Mouse (Mus musculus): Measurements from ENCODE around the gene Slc30a4.

The Slc30a4 gene

GRCm38 (mm10) chr2:122681379-122682137, 20.9 kb downstream of the Slc30a4 start:
- DNase-seq (ENCODE audit: inconsistent ontology term): no peak

DNA sequence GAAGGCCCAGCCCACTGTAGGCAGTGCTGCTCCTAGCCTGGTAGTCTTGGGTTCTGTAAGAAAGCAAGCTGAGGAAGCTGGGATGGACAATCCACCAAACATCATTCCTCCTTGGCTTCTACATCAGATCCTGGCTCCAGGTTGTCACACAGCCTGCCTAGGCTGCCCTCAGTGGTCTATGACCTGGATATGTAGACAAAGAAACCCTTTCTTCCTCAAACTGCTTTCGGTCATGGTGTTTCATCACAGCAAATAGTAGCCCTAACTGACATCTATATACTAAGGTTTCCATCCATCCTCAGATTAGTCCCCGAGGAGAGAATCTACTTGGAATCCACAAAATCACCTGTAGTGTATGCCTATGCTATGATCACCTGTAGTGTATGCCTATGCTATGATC, 27.3 kb downstream of the Slc30a4 start:
- DNase-seq (ENCODE audit: inconsistent ontology term): no peak

DNA sequence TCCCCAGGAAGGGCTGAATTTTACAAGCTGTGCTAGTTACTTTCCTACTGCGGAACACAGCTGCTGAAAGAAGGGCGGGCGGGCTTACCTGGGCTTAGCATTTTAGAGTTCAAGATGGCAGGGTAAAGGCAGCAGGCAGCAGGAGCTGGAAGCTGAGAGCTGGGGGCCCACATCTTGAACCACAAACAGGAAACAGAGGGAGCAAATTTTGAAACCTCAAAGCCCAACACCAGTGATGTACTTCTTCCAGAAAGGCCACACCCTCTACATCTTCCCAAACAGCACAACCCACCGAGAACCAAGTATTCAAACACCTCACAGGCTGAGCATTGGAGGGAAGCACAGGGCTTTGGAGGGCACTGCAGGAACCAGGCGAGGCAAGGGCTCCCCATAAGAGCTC, 29.6 kb downstream of the Slc30a4 start:
- no peak for DNase-seq (ENCODE audit: inconsistent ontology term)

DNA sequence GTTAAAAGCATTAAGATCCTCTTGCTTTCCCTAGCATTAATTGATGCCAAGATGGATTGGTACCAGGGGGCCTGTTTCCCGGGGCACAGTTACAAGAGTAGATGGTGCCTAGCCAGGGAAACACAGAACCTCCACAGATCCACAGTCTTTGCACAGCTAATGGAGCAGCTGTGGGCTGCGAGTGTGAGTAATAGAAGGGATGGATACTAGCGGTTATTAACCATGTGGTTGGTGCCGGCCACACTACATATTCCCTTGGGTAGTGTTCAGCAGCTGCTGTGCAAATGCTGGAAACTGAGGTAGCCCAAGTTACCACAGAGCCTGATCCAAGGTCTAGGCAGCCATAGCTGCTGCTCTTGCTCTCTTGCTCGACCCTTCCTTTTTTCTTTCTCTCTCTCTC, 30.7 kb downstream of the Slc30a4 start:
- no peak for DNase-seq (ENCODE audit: inconsistent ontology term)

GRCm38 (mm10) chr2:122667856-122668255, 34.6 kb downstream of the Slc30a4 start:
- DNase-seq (ENCODE audit: inconsistent ontology term): peak; percentile 56

DNA sequence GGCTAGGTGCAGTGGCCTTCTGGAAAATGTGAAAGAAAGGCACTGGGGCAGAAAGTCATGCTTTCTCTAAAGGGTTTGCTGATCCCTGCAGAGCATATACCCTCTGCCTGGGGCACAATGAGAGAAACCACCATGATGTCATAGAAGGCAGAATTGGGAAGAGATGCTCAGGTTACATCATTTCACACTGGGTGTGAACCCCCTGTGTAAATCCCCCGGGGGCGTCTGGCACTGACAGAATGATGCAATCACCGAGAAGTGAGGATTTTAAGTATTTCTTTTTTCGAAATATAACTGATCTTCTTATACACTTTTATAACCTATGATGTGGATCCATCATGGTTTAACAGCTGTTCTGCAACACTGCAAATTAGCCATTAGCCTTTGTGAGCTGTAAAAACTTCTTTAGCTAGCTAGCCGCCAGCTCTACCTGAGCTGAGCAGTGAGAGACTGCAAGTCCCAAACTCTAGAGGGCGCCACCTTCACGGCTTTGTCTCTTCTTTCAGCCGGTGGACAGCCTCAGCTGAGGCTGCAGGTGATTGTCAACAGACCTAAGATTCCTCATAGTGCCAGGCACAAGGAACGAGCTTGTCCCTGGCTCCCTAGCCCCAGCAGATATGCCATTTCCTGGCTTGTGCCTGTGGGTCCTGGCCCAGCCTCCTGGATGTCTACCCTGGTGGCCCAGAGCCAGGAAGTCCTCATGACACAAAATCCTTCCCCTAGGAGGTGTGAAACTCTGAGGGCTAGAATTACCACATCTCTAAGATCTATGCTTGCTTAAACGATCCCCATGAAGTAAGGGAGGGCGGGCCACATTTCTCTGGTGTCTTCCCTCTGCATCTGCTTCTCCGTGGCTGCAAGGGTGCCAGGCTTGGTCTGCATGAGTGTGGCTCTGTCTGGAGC, 36.2 kb downstream of the Slc30a4 start:
- DNase-seq (ENCODE audit: inconsistent ontology term): no peak

DNA sequence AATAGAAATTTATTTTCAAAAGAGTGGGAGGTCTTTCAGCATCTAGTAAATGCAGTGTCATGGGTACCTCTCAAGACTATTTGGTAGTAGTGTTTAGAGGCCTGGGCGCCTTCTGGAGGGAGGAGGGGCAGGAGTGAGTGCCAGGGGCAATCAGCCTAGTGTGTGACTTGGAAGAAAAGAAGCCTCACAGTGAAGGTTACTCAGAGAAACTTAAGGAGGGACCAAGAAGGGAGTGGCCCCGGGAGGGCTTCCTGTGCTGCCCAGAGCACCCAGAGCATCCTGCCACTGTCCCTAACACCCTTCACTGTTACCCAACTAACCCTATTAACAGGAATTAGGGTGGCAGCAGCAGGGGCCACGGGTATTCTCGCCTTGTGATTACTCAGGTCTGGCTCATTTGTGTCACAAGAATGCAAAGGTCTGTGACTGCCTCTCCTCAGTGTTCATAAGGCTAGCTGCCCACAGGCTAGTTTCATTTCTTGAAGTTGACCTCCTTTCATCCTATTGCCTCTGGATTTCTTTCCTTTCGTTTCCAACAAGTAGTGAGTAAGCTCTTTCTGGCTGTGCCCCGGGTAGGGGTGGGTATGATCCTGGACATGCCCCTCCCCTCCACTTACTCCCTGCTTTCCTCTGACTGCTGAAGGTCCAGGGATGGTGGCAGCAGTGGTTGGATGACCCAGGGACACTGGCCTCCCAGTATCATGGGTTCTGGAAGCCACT, 37.0 kb downstream of the Slc30a4 start:
- peak; percentile 35 for DNase-seq (ENCODE audit: inconsistent ontology term)

DNA sequence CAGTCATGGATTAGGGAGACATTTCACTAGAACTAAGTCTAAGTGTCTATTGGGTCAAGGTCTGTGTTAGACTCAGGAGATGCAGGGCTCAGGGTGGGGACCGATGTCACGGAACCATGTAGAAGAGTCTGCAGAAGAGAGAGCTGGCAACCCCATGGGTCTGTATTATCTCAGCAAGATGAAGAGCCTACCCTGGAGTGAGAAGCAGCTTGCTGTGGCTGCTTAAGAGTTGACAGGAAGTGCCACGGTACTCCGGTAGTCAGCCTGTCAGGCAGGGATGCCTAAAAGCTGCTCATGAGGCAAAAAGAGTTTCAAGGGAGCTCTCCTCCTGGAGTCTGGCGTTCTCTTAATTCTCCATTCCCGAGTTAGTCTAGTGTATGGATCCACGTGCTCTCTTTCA, 42.6 kb downstream of the Slc30a4 start:
- no peak for DNase-seq (ENCODE audit: inconsistent ontology term)

- no peak for DNase-seq (ENCODE audit: inconsistent ontology term)
These were observed 44.5 kb downstream of the Slc30a4 start for GRCm38 (mm10) chr2:122657707-122658524.

DNA sequence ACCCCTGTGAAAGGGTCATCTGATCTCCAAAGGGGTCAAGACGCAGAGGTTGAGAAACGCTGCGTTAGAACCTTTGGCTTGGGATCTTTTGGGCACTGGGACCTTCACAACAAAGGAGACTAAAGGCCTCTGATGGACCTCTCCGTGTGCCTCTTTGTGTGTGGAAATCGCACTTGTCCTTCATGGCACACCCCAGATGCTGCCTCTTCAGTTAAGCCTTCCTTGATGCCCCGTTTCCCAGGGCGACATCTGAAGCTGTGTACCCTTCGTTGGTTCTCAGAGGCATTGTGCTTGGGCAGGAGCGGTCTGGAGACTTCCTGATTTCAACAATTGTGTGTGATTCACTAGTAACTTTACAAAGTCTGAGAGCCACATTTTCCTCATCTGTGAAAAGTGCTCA, 45.7 kb downstream of the Slc30a4 start:
- no peak for DNase-seq (ENCODE audit: inconsistent ontology term)

DNA sequence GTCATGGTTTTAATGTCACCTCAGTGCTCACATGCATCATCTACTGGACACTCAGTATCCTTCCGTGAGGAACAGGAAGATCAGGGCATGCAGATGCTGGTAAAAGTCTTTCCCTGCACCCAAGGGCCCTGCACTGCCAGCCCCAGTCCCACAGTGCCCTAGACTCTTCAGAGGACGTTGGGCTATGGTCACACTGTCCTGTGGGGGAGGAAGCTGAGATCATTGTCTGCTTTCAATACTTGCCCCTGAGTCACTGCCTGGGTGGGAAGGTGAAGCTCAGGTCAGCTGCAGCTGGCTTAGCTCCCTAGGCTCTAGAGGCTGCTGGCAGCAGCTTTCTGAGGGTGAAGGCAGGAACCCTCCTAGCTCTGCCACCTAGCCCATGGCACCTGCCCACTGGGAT, 46.4 kb downstream of the Slc30a4 start:
- peak; percentile 16 for DNase-seq (ENCODE audit: inconsistent ontology term)

DNA sequence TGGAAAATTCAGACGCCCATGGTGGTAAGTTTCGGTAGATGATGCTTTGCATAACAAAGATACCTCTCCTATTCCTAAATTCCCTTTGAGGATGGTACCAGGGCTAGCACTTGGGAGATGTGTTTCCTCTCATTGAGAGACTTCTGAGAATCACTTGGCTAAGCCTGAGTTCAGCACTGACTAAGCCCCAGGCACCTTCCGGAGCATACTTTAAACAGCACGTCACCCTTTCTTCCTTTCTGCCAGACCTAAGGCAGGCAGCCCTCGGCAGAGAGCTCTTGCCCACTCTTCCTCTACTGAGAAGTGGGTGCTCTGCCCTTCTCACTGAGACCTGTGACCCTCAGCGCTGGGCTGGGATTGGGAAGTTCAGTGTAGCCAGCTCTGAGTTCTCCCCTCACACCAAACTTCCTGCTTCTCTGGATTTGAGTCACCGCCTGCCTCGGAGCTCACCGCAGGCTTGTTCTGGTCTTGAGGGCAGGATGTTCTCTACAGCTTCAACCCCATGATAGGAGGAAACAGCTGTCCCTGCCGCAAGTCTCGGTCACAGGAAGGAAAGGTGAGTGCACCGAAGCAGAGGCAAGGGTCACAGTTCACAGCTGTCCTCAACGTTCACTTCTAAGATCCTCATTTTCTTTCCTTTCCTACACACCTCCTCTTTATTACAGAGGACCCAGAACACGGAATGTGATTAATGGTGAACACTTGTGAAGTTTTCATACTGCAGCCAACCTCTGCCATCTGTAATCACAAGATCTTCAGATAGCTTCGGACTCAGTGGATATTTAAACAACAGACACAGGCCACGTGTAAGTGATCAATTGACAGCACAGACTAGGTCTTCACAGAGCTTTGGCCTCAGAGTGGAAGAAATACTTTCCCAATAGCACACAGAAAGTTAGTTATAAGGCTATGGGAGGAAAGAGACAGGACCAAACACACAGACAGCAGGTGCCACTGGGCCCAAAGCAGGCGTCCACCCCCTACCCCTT, 50.1 kb downstream of the Slc30a4 start:
- DNase-seq (ENCODE audit: inconsistent ontology term): no peak

DNA sequence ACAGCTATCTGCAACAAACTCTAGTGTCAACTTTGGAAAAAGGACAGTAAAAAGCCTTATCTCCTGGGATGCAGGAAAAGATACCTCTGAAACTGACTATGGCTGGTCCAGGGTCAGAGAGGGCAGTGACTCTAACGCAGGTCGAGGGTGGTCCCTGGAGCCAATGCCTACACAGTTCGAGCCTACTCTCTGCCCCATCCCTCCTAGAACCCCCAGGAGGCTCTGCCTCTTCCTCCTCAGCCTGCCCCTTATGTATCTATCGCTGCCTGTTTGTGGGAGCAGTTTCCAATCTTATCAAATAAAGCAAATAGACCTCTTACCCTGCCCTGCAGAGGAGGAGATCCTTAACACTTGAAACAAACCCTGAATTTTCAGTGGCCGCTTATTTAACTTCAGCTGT, 63.8 kb downstream of the Slc30a4 start:
- DNase-seq (ENCODE audit: inconsistent ontology term): no peak

DNA sequence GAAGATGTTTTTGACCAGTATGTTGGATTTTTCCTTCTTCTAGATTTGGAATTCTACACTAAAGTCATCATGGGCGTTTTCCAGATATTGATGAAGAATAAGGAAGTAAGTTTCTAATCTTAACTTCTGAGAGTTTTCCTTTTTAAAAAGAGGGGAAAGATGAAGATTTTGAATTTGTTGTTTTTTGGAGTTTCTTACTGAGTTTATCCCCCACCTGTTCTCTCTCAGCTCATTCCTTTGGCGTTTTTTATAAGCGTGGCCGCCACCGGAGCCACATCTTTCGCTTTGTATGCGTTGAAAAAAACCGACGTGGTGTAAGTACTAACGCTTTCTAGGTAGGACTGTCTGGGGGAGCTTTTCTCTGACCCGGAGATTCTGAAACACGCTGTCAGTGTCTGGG, 64.4 kb downstream of the Slc30a4 start:
- no peak for DNase-seq (ENCODE audit: inconsistent ontology term)

GRCm38 (mm10) chr2:122637526-122637997, 64.9 kb downstream of the Slc30a4 start:
- DNase-seq (ENCODE audit: inconsistent ontology term): peak; percentile 72

DNA sequence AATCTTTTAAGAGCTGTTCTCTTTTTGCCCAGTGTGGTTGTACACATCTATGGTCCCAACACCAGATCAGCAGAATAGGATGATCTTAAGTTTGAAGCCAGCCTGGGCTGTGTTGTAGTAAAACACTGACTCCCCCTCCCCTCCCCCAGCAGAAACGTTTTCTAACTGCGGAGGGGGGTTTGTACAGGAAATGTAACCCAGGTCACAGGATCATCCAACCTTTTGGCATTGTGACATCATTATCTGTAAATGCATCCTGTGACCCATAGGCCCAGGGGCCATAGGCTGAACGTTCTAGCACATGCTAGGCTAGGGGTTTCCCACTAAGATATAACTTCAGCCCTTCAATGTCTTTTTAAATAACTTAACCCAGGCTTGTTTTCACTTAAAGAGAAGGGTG, 65.8 kb downstream of the Slc30a4 start, which contains the start of gene AA467197:
TSS of gene AA467197 (plus strand) at position 301 of the 400 bp plus-strand sequence.
- DNase-seq (ENCODE audit: inconsistent ontology term): no peak
